Mouse (Mus musculus): ENCODE results near the gene Cd4. TPM values are rescaled to one million over a fixed set of nuclear protein-coding genes. Genes with fewer than 3 reads are reported as not detected.

The Cd4 gene
- polyA plus RNA-seq, 1 experiment: 0.14 TPM

- no peak for DNase-seq (ENCODE audit: low read depth)
- TF ChIP-seq POLR2A (IDR thresholded peaks at IDR 0.05; ENCODE audit: borderline replicate concordance, extremely low read depth, insufficient read depth, insufficient read length, poor library complexity, severe bottlenecking): no peak
- TF ChIP-seq CTCF (IDR thresholded peaks at IDR 0.05; ENCODE audit: borderline replicate concordance, extremely low read depth, insufficient read depth, insufficient read length): no peak
Measured at GRCm38 (mm10) chr6:124874348-124874747, 13.7 kb downstream of the Cd4 start.

- TF ChIP-seq POLR2A (IDR thresholded peaks at IDR 0.05; ENCODE audit: borderline replicate concordance, extremely low read depth, insufficient read depth, insufficient read length, poor library complexity, severe bottlenecking) (no peak), CTCF (IDR thresholded peaks at IDR 0.05; ENCODE audit: borderline replicate concordance, extremely low read depth, insufficient read depth, insufficient read length) (no peak)
- no peak for DNase-seq (ENCODE audit: low read depth)
Measured at GRCm38 (mm10) chr6:124866560-124866959, 21.5 kb downstream of the Cd4 start.

GRCm38 (mm10) chr6:124865766-124866362 is 22.2 kb downstream of the Cd4 start:
- TF ChIP-seq CTCF (IDR thresholded peaks at IDR 0.05; ENCODE audit: borderline replicate concordance, extremely low read depth, insufficient read depth, insufficient read length): no peak
- DNase-seq (ENCODE audit: low read depth): no peak

GRCm38 (mm10) chr6:124863658-124864298 is 24.2 kb downstream of the Cd4 start, which contains the start of gene Gpr162:
Gene Gpr162 (minus strand): TSS chr6:124863983.
- peak; percentile 85 for DNase-seq (ENCODE audit: low read depth)
- TF ChIP-seq CTCF (IDR thresholded peaks at IDR 0.05; ENCODE audit: borderline replicate concordance, extremely low read depth, insufficient read depth, insufficient read length) (peak; percentile 16; the same call in 1 of the 2 replicates), POLR2A (IDR thresholded peaks at IDR 0.05; ENCODE audit: borderline replicate concordance, extremely low read depth, insufficient read depth, insufficient read length, poor library complexity, severe bottlenecking) (peak; percentile 68; the same call in 1 of the 2 replicates)

- TF ChIP-seq CTCF (IDR thresholded peaks at IDR 0.05; ENCODE audit: borderline replicate concordance, extremely low read depth, insufficient read depth, insufficient read length) (no peak), POLR2A (IDR thresholded peaks at IDR 0.05; ENCODE audit: borderline replicate concordance, extremely low read depth, insufficient read depth, insufficient read length, poor library complexity, severe bottlenecking) (no peak)
- no peak for DNase-seq (ENCODE audit: low read depth)
Measured at GRCm38 (mm10) chr6:124863125-124863657, 24.8 kb downstream of the Cd4 start.

GRCm38 (mm10) chr6:124862406-124863124 is 25.5 kb downstream of the Cd4 start:
- TF ChIP-seq POLR2A (IDR thresholded peaks at IDR 0.05; ENCODE audit: borderline replicate concordance, extremely low read depth, insufficient read depth, insufficient read length, poor library complexity, severe bottlenecking) (no peak), CTCF (IDR thresholded peaks at IDR 0.05; ENCODE audit: borderline replicate concordance, extremely low read depth, insufficient read depth, insufficient read length) (no peak)
- peak; percentile 60 for DNase-seq (ENCODE audit: low read depth)

GRCm38 (mm10) chr6:124861802-124862201 is 26.2 kb downstream of the Cd4 start:
- TF ChIP-seq POLR2A (IDR thresholded peaks at IDR 0.05; ENCODE audit: borderline replicate concordance, extremely low read depth, insufficient read depth, insufficient read length, poor library complexity, severe bottlenecking) (no peak), CTCF (IDR thresholded peaks at IDR 0.05; ENCODE audit: borderline replicate concordance, extremely low read depth, insufficient read depth, insufficient read length) (no peak)

GRCm38 (mm10) chr6:124861266-124861665 is 26.8 kb downstream of the Cd4 start:
- DNase-seq (ENCODE audit: low read depth): peak; percentile 21
- TF ChIP-seq CTCF (IDR thresholded peaks at IDR 0.05; ENCODE audit: borderline replicate concordance, extremely low read depth, insufficient read depth, insufficient read length): no peak

More at GRCm38 (mm10) chr6:124861802-124862201, 26.2 kb downstream of the Cd4 start:
- DNase-seq (ENCODE audit: low read depth): no peak

- no peak for DNase-seq (ENCODE audit: low read depth)
- TF ChIP-seq POLR2A (IDR thresholded peaks at IDR 0.05; ENCODE audit: borderline replicate concordance, extremely low read depth, insufficient read depth, insufficient read length, poor library complexity, severe bottlenecking): no peak
- TF ChIP-seq CTCF (IDR thresholded peaks at IDR 0.05; ENCODE audit: borderline replicate concordance, extremely low read depth, insufficient read depth, insufficient read length): no peak
Measured at GRCm38 (mm10) chr6:124860511-124860910, 27.5 kb downstream of the Cd4 start.

GRCm38 (mm10) chr6:124859725-124860124 is 28.3 kb downstream of the Cd4 start:
- TF ChIP-seq POLR2A (IDR thresholded peaks at IDR 0.05; ENCODE audit: borderline replicate concordance, extremely low read depth, insufficient read depth, insufficient read length, poor library complexity, severe bottlenecking): no peak
- peak; percentile 90 for TF ChIP-seq CTCF (IDR thresholded peaks at IDR 0.05; ENCODE audit: borderline replicate concordance, extremely low read depth, insufficient read depth, insufficient read length)
- peak; percentile 89 for DNase-seq (ENCODE audit: low read depth)

GRCm38 (mm10) chr6:124858561-124859318 is 29.3 kb downstream of the Cd4 start:
- no peak for DNase-seq (ENCODE audit: low read depth)
- no peak for TF ChIP-seq CTCF (IDR thresholded peaks at IDR 0.05; ENCODE audit: borderline replicate concordance, extremely low read depth, insufficient read depth, insufficient read length)
- no peak for TF ChIP-seq POLR2A (IDR thresholded peaks at IDR 0.05; ENCODE audit: borderline replicate concordance, extremely low read depth, insufficient read depth, insufficient read length, poor library complexity, severe bottlenecking)

Measured in brain, embryonic 14.5 days (tissue).